Mouse (Mus musculus): ENCODE measurements around the gene Kri1. TPM values are rescaled to one million over a fixed set of nuclear protein-coding genes. Genes with fewer than 3 reads are reported as not detected.

Gene Kri1
- polyA plus RNA-seq (2015; fragmentation: Nextera tagmentation; extraction: Ambion mirVana), result 14.5 and 16.8 TPM in 2 replicates

DNA sequence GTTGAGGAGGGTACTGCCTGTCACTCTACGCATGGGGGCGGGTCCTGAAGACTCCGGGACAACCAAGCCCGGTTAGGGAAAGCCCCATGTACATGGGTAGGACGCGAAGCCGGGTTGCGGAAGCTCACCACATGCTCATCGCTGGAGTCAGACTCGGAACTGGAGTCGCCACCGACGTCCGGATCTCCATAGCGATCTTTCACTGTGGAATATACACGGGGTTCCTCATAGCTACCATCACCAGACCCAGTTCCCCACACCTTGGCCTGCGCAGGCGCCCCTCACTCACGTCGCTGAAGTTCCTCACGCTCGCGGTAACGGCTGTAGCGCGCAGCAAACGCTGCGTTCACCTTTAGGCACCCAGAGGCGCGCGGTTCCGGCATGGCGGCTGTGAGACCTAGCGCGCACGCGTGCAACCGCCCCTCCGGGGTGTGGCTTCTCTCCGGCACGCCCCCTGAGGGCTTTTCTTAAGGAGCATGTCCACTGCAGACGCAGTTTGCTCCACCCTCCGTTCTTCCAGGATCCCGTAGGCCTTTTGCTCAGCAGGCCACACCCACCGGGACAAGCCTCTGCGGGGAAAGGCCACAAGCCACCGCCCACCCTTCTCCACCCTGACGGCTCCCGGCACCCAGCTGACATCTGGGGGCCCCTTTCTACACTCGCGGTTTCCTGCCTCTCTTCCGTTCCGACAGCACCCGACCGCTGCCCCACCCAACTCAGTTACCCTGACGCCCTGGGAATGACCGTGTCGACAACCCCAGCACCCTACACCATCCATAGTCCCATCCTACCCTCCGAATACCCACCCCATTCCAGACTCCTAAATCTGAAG, at the start of gene Kri1:
Kri1 (minus strand) TSS at position 399 of the 832 bp plus-strand sequence.
- peak within 1 kb of the TSS; percentile 82 for H3K4me3 ChIP-seq (ENCODE audit: low read length)
- H3K9me3 ChIP-seq (ENCODE audit: control insufficient read depth, low read length), result no peaks in the 10 kb centered on the region
- no peaks in the 10 kb centered on the region for H3K27me3 ChIP-seq (replicated peaks; ENCODE audit: control insufficient read depth, insufficient read depth, low read length)
- H3K9ac ChIP-seq (ENCODE audit: low read depth, low read length), result peak within 1 kb of the TSS; percentile 79
- H3K4me1 ChIP-seq (ENCODE audit: control insufficient read depth, insufficient read depth, low read depth, low read length), result peaks cover 30% of the 10 kb centered on the region
- peaks cover 10% of the 10 kb centered on the region; the same call in 1 of the 2 replicates for H3K36me3 ChIP-seq (ENCODE audit: control insufficient read depth, insufficient read depth, low read length)
- H3K27ac ChIP-seq (ENCODE audit: low read depth, low read length), result peak within 1 kb of the TSS; percentile 89
- ATAC-seq, result peak; percentile 82
- under 1% methylated on average over 59 of the region's 59 CpGs for WGBS
- H3K4me2 ChIP-seq (ENCODE audit: low read length), result peak within 1 kb of the TSS; percentile 92

DNA sequence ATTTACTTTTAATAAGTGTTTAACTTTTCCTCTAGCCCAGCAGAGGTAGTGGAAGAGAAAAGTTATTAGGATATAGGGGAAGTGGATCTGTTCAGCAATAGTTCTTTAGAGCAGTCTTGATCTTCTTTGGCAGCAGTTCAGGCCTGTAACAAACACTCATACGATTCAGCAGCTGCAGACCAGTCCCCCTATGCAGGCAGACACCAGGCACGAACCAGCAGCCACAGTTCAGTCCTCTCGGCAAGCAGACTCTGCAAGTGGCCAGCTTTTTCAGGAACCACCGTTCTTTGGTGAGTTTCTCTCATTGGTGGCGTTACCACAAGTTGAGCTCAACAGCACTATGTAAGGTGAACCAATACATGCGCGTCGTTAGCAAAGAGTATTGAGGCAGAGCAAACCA, 48.7 kb upstream of the Kri1 start:
- no peak for ATAC-seq
- 83% methylated on average over 8 of the region's 8 CpGs for WGBS

GRCm38 (mm10) chr9:21335391-21335790, 47.6 kb upstream of the Kri1 start:
- Histone ChIP-seq H3K4me3 (ENCODE audit: low read length) (no peak overlapping the region), H3K4me1 (ENCODE audit: control insufficient read depth, insufficient read depth, low read depth, low read length) (peaks cover 2% of the 10 kb centered on the region; the same call in 1 of the 2 replicates), H3K27ac (ENCODE audit: low read depth, low read length) (no peak overlapping the region), H3K27me3 (replicated peaks; ENCODE audit: control insufficient read depth, insufficient read depth, low read length) (no peaks in the 10 kb centered on the region), H3K36me3 (ENCODE audit: control insufficient read depth, insufficient read depth, low read length) (peaks cover 3% of the 10 kb centered on the region; the same call in 1 of the 2 replicates), H3K9me3 (ENCODE audit: control insufficient read depth, low read length) (no peaks in the 10 kb centered on the region), H3K4me2 (ENCODE audit: low read length) (no peak overlapping the region), H3K9ac (ENCODE audit: low read depth, low read length) (no peak overlapping the region)
- WGBS, result 93% methylated on average over 4 of the region's 4 CpGs
- no peak for ATAC-seq

More for the DNA sequence above, 48.7 kb upstream of the Kri1 start:
- Histone ChIP-seq H3K27me3 (replicated peaks; ENCODE audit: control insufficient read depth, insufficient read depth, low read length) (no peaks in the 10 kb centered on the region), H3K4me3 (ENCODE audit: low read length) (no peak overlapping the region), H3K36me3 (ENCODE audit: control insufficient read depth, insufficient read depth, low read length) (peaks cover 5% of the 10 kb centered on the region; the same call in 1 of the 2 replicates), H3K9ac (ENCODE audit: low read depth, low read length) (no peak overlapping the region), H3K9me3 (ENCODE audit: control insufficient read depth, low read length) (no peaks in the 10 kb centered on the region), H3K27ac (ENCODE audit: low read depth, low read length) (no peak overlapping the region), H3K4me1 (ENCODE audit: control insufficient read depth, insufficient read depth, low read depth, low read length) (peaks cover 2% of the 10 kb centered on the region; the same call in 1 of the 2 replicates), H3K4me2 (ENCODE audit: low read length) (no peak overlapping the region)

DNA sequence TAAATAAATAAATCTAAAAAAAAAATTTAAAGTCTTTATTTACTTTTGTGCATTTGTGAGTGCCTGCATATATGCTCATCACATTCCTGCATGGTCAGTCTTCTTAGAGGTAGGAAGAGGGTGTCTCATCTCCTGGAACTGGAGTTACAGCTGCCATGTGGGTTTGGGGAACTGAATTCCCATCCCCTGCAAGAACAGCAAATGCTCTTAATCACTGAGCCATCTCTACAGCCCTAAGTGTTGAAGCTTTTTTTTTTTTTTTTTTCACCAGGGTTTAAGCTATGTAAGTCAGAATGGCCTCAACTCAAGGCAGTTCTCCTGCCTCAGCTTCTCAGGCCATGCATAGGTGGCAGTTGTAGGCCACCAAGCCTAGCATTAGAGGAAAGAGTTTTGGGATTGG, 47.0 kb upstream of the Kri1 start:
- Histone ChIP-seq H3K9ac (ENCODE audit: low read depth, low read length) (no peak overlapping the region), H3K4me2 (ENCODE audit: low read length) (no peak overlapping the region), H3K4me3 (ENCODE audit: low read length) (no peak overlapping the region), H3K27ac (ENCODE audit: low read depth, low read length) (no peak overlapping the region), H3K36me3 (ENCODE audit: control insufficient read depth, insufficient read depth, low read length) (no peaks in the 10 kb centered on the region), H3K4me1 (ENCODE audit: control insufficient read depth, insufficient read depth, low read depth, low read length) (peaks cover 2% of the 10 kb centered on the region; the same call in 1 of the 2 replicates), H3K9me3 (ENCODE audit: control insufficient read depth, low read length) (no peaks in the 10 kb centered on the region), H3K27me3 (replicated peaks; ENCODE audit: control insufficient read depth, insufficient read depth, low read length) (no peaks in the 10 kb centered on the region)
- no peak for ATAC-seq

DNA sequence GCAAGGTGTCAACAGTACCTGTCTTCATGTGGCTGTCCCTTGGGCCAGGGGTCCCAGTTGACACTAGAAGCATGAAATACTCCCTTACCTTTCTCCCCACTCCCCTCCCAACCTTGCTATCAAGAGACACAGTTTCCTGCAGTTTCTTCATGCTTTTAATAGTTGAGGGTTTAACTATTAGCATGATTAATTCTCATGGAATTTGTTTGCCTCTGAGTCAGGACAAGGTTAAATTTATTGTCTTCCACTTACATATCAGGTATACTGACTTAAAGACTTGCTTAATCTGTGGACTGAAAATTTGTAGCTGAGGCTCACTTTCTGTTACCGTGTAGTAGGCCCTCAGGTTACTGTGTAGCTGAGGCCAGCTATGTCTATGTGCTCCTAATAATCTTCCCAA, 45.8 kb upstream of the Kri1 start:
- H3K27me3 ChIP-seq (replicated peaks; ENCODE audit: control insufficient read depth, insufficient read depth, low read length), result no peaks in the 10 kb centered on the region
- no peak overlapping the region for H3K4me2 ChIP-seq (ENCODE audit: low read length)
- 86% methylated on average over 1 of the region's 1 CpGs for WGBS
- no peaks in the 10 kb centered on the region for H3K36me3 ChIP-seq (ENCODE audit: control insufficient read depth, insufficient read depth, low read length)
- ATAC-seq, result no peak
- peaks cover 2% of the 10 kb centered on the region; the same call in 1 of the 2 replicates for H3K4me1 ChIP-seq (ENCODE audit: control insufficient read depth, insufficient read depth, low read depth, low read length)
- no peaks in the 10 kb centered on the region for H3K9me3 ChIP-seq (ENCODE audit: control insufficient read depth, low read length)
- H3K27ac ChIP-seq (ENCODE audit: low read depth, low read length), result no peak overlapping the region
- no peak overlapping the region for H3K4me3 ChIP-seq (ENCODE audit: low read length)
- no peak overlapping the region for H3K9ac ChIP-seq (ENCODE audit: low read depth, low read length)

DNA sequence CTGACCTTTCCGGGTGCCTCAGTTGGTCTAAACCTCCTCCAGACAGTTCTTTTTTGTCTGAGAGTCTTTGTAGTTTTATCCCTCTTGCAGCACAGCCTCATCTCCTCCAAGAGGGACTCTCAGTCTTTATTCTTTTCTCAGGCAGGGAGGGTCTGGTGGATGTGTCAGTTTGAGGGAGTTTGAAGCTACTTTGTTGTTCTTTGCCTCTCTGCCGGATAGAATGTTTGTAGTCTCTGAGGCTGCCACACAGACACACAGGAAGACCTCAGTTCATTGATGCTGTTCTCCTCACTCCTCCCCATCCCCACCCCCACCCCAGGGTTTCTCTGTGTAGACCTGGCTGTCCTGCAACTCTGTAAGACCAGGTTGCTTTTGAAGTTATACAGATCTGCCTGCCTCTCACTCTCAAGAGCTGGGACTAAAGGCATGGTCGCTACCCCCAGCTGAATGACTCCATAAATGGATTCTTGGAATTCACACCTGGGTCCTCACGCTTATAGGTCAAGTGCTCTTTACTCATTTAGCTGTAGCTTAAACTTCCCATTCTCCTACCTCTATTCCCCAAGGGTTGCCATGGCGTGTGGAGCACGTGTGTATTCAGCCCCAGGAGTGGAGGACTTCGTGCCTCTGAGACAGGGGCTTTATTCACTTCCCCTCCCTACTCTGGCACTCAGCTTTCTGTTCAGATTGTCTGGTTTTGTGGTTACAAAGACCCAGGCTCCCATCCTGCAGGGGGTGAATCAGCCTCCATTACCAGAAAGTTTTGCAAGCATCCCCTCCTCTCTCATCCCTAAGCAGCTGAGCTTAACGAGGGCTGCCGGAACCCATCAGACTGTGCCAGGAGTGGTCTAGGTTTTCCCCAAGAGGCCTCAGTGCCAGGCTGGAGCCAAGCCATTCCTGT, 44.6 kb upstream of the Kri1 start:
- H3K27ac ChIP-seq (ENCODE audit: low read depth, low read length), result no peak overlapping the region
- no peaks in the 10 kb centered on the region for H3K27me3 ChIP-seq (replicated peaks; ENCODE audit: control insufficient read depth, insufficient read depth, low read length)
- no peaks in the 10 kb centered on the region for H3K36me3 ChIP-seq (ENCODE audit: control insufficient read depth, insufficient read depth, low read length)
- peak; percentile 34; the same call in 1 of the 2 replicates for ATAC-seq
- H3K4me2 ChIP-seq (ENCODE audit: low read length), result no peak overlapping the region
- 25% methylated on average over 9 of the region's 9 CpGs for WGBS
- peaks cover 2% of the 10 kb centered on the region; the same call in 1 of the 2 replicates for H3K4me1 ChIP-seq (ENCODE audit: control insufficient read depth, insufficient read depth, low read depth, low read length)
- no peak overlapping the region for H3K4me3 ChIP-seq (ENCODE audit: low read length)
- H3K9ac ChIP-seq (ENCODE audit: low read depth, low read length), result no peak overlapping the region; the same call in 1 of the 2 replicates
- H3K9me3 ChIP-seq (ENCODE audit: control insufficient read depth, low read length), result no peaks in the 10 kb centered on the region

GRCm38 (mm10) chr9:21331365-21332140, 43.8 kb upstream of the Kri1 start:
- 89% methylated on average over 12 of the region's 12 CpGs for WGBS

GRCm38 (mm10) chr9:21329699-21330289, 42.0 kb upstream of the Kri1 start:
- WGBS, result 93% methylated on average over 10 of the region's 10 CpGs
- Histone ChIP-seq H3K27me3 (replicated peaks; ENCODE audit: control insufficient read depth, insufficient read depth, low read length) (no peaks in the 10 kb centered on the region), H3K9me3 (ENCODE audit: control insufficient read depth, low read length) (no peaks in the 10 kb centered on the region), H3K36me3 (ENCODE audit: control insufficient read depth, insufficient read depth, low read length) (no peaks in the 10 kb centered on the region), H3K9ac (ENCODE audit: low read depth, low read length) (no peak overlapping the region), H3K27ac (ENCODE audit: low read depth, low read length) (no peak overlapping the region), H3K4me1 (ENCODE audit: control insufficient read depth, insufficient read depth, low read depth, low read length) (peaks cover 2% of the 10 kb centered on the region; the same call in 1 of the 2 replicates), H3K4me3 (ENCODE audit: low read length) (no peak overlapping the region), H3K4me2 (ENCODE audit: low read length) (no peak overlapping the region)
- ATAC-seq, result no peak

More at GRCm38 (mm10) chr9:21331365-21332140, 43.8 kb upstream of the Kri1 start:
- Histone ChIP-seq H3K4me1 (ENCODE audit: control insufficient read depth, insufficient read depth, low read depth, low read length) (peaks cover 2% of the 10 kb centered on the region; the same call in 1 of the 2 replicates), H3K9ac (ENCODE audit: low read depth, low read length) (no peak overlapping the region; the same call in 1 of the 2 replicates), H3K9me3 (ENCODE audit: control insufficient read depth, low read length) (no peaks in the 10 kb centered on the region), H3K27ac (ENCODE audit: low read depth, low read length) (no peak overlapping the region), H3K4me3 (ENCODE audit: low read length) (no peak overlapping the region), H3K4me2 (ENCODE audit: low read length) (no peak overlapping the region), H3K36me3 (ENCODE audit: control insufficient read depth, insufficient read depth, low read length) (no peaks in the 10 kb centered on the region), H3K27me3 (replicated peaks; ENCODE audit: control insufficient read depth, insufficient read depth, low read length) (no peaks in the 10 kb centered on the region)
- ATAC-seq, result no peak
